Mouse (Mus musculus): ENCODE data around the gene Sfxn3. TPM values are rescaled to one million over a fixed set of nuclear protein-coding genes. Genes with fewer than 3 reads are reported as not detected.

Sfxn3 gene
- polyA plus RNA-seq, 1 experiment: 29.2 TPM

GRCm38 (mm10) chr19:45075323-45076035 is 28.2 kb downstream of the Sfxn3 start:
- Histone ChIP-seq H3ac (ENCODE audit: control insufficient read depth, insufficient read length, low read depth) (peak overlapping the region; percentile 34), H3K27me3 (ENCODE audit: control insufficient read depth, insufficient read depth, insufficient read length) (no peaks in the 10 kb centered on the region), H3K4me3 (ENCODE audit: insufficient read depth, poor library complexity, severe bottlenecking) (peak overlapping the region; percentile 57), H3K36me3 (ENCODE audit: control insufficient read depth, insufficient read depth) (no peaks in the 10 kb centered on the region), H3K79me3 (ENCODE audit: low read depth) (peaks cover 2% of the 10 kb centered on the region), H3K79me2 (ENCODE audit: control insufficient read depth, insufficient read depth) (no peaks in the 10 kb centered on the region)
- no peak for TF ChIP-seq MYOD1 (IDR thresholded peaks at IDR 0.05; ENCODE audit: control insufficient read depth, insufficient read length, low read depth)
- no peak for TF ChIP-seq MAX (IDR thresholded peaks at IDR 0.05)
- TF ChIP-seq CTCF (IDR thresholded peaks at IDR 0.05; ENCODE audit: control insufficient read depth, insufficient read depth, insufficient read length): no peak

- no peaks in the 10 kb centered on the region for H3K27me3 ChIP-seq (ENCODE audit: control insufficient read depth, insufficient read depth, insufficient read length)
- no peak overlapping the region for H3ac ChIP-seq (ENCODE audit: control insufficient read depth, insufficient read length, low read depth)
- H3K4me3 ChIP-seq (ENCODE audit: insufficient read depth, poor library complexity, severe bottlenecking): no peak overlapping the region
- no peaks in the 10 kb centered on the region for H3K36me3 ChIP-seq (ENCODE audit: control insufficient read depth, insufficient read depth)
- TF ChIP-seq USF1 (IDR thresholded peaks at IDR 0.05; ENCODE audit: low read depth) (no peak), CTCF (IDR thresholded peaks at IDR 0.05; ENCODE audit: control insufficient read depth, insufficient read depth, insufficient read length) (no peak)
- H3K79me2 ChIP-seq (ENCODE audit: control insufficient read depth, insufficient read depth): no peaks in the 10 kb centered on the region
- peaks cover 2% of the 10 kb centered on the region for H3K79me3 ChIP-seq (ENCODE audit: low read depth)
Measured at GRCm38 (mm10) chr19:45076036-45076575, 28.8 kb downstream of the Sfxn3 start.

- no peaks in the 10 kb centered on the region for H3K79me2 ChIP-seq (ENCODE audit: control insufficient read depth, insufficient read depth)
- no peaks in the 10 kb centered on the region for H3K36me3 ChIP-seq (ENCODE audit: control insufficient read depth, insufficient read depth)
- no peaks in the 10 kb centered on the region for H3K27me3 ChIP-seq (ENCODE audit: control insufficient read depth, insufficient read depth, insufficient read length)
- H3ac ChIP-seq (ENCODE audit: control insufficient read depth, insufficient read length, low read depth): peak overlapping the region; percentile 75
- H3K4me3 ChIP-seq (ENCODE audit: insufficient read depth, poor library complexity, severe bottlenecking): peak overlapping the region; percentile 11
- H3K79me3 ChIP-seq (ENCODE audit: low read depth): peaks cover 2% of the 10 kb centered on the region
- TF ChIP-seq MAX (IDR thresholded peaks at IDR 0.05) (no peak), CTCF (IDR thresholded peaks at IDR 0.05; ENCODE audit: control insufficient read depth, insufficient read depth, insufficient read length) (peak; percentile 97)
Measured at GRCm38 (mm10) chr19:45076586-45077510, 29.5 kb downstream of the Sfxn3 start.

GRCm38 (mm10) chr19:45077742-45078645 is 30.7 kb downstream of the Sfxn3 start:
- no peak overlapping the region for H3ac ChIP-seq (ENCODE audit: control insufficient read depth, insufficient read length, low read depth)
- TF ChIP-seq MYOD1 (IDR thresholded peaks at IDR 0.05; ENCODE audit: control insufficient read depth, insufficient read length, low read depth) (no peak), USF1 (IDR thresholded peaks at IDR 0.05; ENCODE audit: low read depth) (no peak), MYOG (IDR thresholded peaks at IDR 0.05; ENCODE audit: control insufficient read depth, extremely low read depth, insufficient read length) (no peak), FOSL1 (IDR thresholded peaks at IDR 0.05; ENCODE audit: insufficient read depth, low read length, poor library complexity, severe bottlenecking) (no peak), CEBPB (IDR thresholded peaks at IDR 0.05; ENCODE audit: low read depth) (no peak), CTCF (IDR thresholded peaks at IDR 0.05; ENCODE audit: control insufficient read depth, insufficient read depth, insufficient read length) (no peak), MAX (IDR thresholded peaks at IDR 0.05) (no peak)
- peaks cover 2% of the 10 kb centered on the region for H3K79me3 ChIP-seq (ENCODE audit: low read depth)
- H3K27me3 ChIP-seq (ENCODE audit: control insufficient read depth, insufficient read depth, insufficient read length): no peaks in the 10 kb centered on the region
- H3K79me2 ChIP-seq (ENCODE audit: control insufficient read depth, insufficient read depth): no peaks in the 10 kb centered on the region
- H3K4me3 ChIP-seq (ENCODE audit: insufficient read depth, poor library complexity, severe bottlenecking): no peak overlapping the region
- H3K36me3 ChIP-seq (ENCODE audit: control insufficient read depth, insufficient read depth): no peaks in the 10 kb centered on the region

GRCm38 (mm10) chr19:45078971-45079764 is 31.9 kb downstream of the Sfxn3 start:
- Histone ChIP-seq H3K36me3 (ENCODE audit: control insufficient read depth, insufficient read depth) (no peaks in the 10 kb centered on the region), H3K4me3 (ENCODE audit: insufficient read depth, poor library complexity, severe bottlenecking) (no peak overlapping the region), H3K79me2 (ENCODE audit: control insufficient read depth, insufficient read depth) (no peaks in the 10 kb centered on the region), H3K79me3 (ENCODE audit: low read depth) (no peaks in the 10 kb centered on the region), H3K27me3 (ENCODE audit: control insufficient read depth, insufficient read depth, insufficient read length) (no peaks in the 10 kb centered on the region), H3ac (ENCODE audit: control insufficient read depth, insufficient read length, low read depth) (no peak overlapping the region)
- TF ChIP-seq CEBPB (IDR thresholded peaks at IDR 0.05; ENCODE audit: low read depth): no peak
- peak; percentile 6 for TF ChIP-seq CTCF (IDR thresholded peaks at IDR 0.05; ENCODE audit: control insufficient read depth, insufficient read depth, insufficient read length)
